Mouse (Mus musculus) hindbrain, postnatal 0 days (tissue): Measurements from ENCODE around the gene Nrarp. TPM values are rescaled to one million over a fixed set of nuclear protein-coding genes. Genes with fewer than 3 reads are reported as not detected.

ENCODE experiments used
- ATAC-seq: fragments of 200-750 bp; cut with Nextera tagmentation; 2 replicates; pipeline ENCODE4 v1.8.0; 2017; ENCODE audit warnings: mild to moderate bottlenecking, moderate TSS enrichment, moderate library complexity
- DNase-seq: peaks from one replicate; pipeline ENCODE4 v3.0.0-alpha.2; 2015; ENCODE audit warnings: low spot score
- H3K27ac ChIP-seq: fragments of 300-500 bp; sonication (generic); 2 replicates; pipeline ENCODE4 v1.5.1; 2014; ENCODE audit warnings: mild to moderate bottlenecking
- H3K27me3 ChIP-seq: fragments of 300-500 bp; sonication (generic); 2 replicates; pipeline ENCODE4 v1.6.1; 2014; ENCODE audit warnings: low read length, mixed read lengths; ENCODE audit not compliant: insufficient read depth
- H3K36me3 ChIP-seq: fragments of 300-500 bp; sonication (generic); 2 replicates; pipeline ENCODE4 v1.6.1; 2014; ENCODE audit warnings: low read length, mixed read lengths; ENCODE audit not compliant: insufficient read depth
- H3K4me1 ChIP-seq: fragments of 300-500 bp; sonication (generic); 2 replicates; pipeline ENCODE4 v1.6.1; 2014; ENCODE audit warnings: antibody characterized with exemption, low read length, mixed read lengths; ENCODE audit not compliant: insufficient read depth
- H3K4me2 ChIP-seq: fragments of 300-500 bp; sonication (generic); 2 replicates; pipeline ENCODE4 v1.6.1; 2014; ENCODE audit warnings: low read depth, mild to moderate bottlenecking, low read length, moderate library complexity, mixed read lengths
- H3K4me3 ChIP-seq: fragments of 300-500 bp; sonication (generic); 2 replicates; pipeline ENCODE4 v1.5.1; 2014; ENCODE audit warnings: low read length
- H3K9ac ChIP-seq: fragments of 300-500 bp; sonication (generic); replicated peaks from 2 replicates; pipeline ENCODE4 v1.6.1; 2014; ENCODE audit warnings: mild to moderate bottlenecking, low read length, moderate library complexity, mixed read lengths
- H3K9me3 ChIP-seq: fragments of 300-500 bp; sonication (generic); 2 replicates; pipeline ENCODE4 v1.6.1; 2016; ENCODE audit warnings: low read length, mixed read lengths
- CTCF ChIP-seq: IDR thresholded peaks from 2 replicates; pipeline ENCODE4 v1.5.1; 2016; ENCODE audit warnings: antibody characterized with exemption, control low read depth, low read depth
- WGBS: fragments of 180-500 bp; shearing (Covaris S2); extraction: QIAGEN DNeasy Blood & Tissue Kit; methylation state at CpG from one replicate; pipeline ENCODE4 v1.1.7; 2014; 5-methylcytosine and 5-hydroxymethylcytosine counted together
- polyA plus RNA-seq: library from polyadenylated mRNA; unstranded; fragments of >200 nt; fragmentation: Nextera tagmentation; extraction: Ambion mirVana; gene quantifications from 2 replicates; pipeline ENCODE4 v1.2.1, GENCODE M21; 2015
- total RNA-seq: library from RNA; depleted of rRNA; stranded (reverse); fragments of >200 nt; gene quantifications from 2 replicates; pipeline ENCODE4 v1.2.3, GENCODE M21; 2014

The Nrarp gene
- total and polyA plus RNA-seq, 2 experiments from 2014 or later: 14.2 to 50.8 TPM

DNA sequence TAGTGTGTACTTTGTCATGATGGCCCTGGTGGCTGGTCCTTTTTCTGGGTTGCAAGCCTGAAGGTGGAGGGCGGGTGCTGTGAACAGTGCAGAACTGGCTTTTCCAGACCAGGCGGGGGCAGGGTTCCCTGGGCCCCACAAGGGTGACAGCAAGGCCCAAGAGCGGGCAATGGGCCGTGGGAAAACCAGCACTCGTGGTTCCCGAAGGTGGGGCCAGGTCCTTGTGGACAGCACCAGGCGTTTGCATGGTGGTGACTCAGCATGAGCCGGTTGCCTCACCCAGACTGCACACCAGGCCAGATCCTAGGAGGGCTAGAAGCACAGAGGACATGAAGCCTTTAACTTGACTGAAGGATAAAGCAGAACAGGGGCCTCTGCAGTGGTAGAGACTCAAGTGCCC lies 7.9 kb upstream of the Nrarp start:
- DNase-seq (no peak), ATAC-seq (no peak)
- Histone ChIP-seq H3K4me3 (no peak overlapping the region), H3K9me3 (no peaks in the 10 kb centered on the region), H3K4me2 (no peak overlapping the region), H3K27ac (no peak overlapping the region), H3K27me3 (no peaks in the 10 kb centered on the region), H3K4me1 (peaks cover 18% of the 10 kb centered on the region), H3K36me3 (no peaks in the 10 kb centered on the region), H3K9ac (no peak overlapping the region)
- 73% methylated on average over 8 of the region's 8 CpGs for WGBS
- TF ChIP-seq CTCF: no peak

DNA sequence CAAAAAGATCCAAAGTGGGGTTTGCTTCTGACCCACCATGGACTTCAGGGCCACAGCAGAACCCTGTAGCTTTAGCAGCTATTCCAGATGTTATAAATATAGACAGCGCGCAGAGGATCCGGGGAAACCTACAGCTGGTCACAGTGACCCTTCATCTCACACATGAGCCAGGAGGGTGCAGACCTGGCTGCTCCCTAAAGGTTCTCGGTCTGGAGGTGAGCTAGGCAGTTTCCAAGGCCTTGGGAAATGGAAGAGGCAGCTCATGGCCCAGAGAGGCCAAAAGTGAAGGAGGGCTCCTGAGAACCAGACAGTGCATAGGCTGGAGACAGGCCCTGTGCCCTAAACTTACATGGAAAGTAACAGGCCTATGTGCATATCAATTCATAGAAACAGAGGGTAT lies 6.7 kb upstream of the Nrarp start:
- H3K9ac ChIP-seq: no peak overlapping the region
- no peak overlapping the region for H3K4me3 ChIP-seq
- peaks cover 20% of the 10 kb centered on the region for H3K4me1 ChIP-seq
- TF ChIP-seq CTCF: no peak
- 95% methylated on average over 4 of the region's 4 CpGs for WGBS
- no peaks in the 10 kb centered on the region for H3K27me3 ChIP-seq
- no peak overlapping the region for H3K4me2 ChIP-seq
- no peaks in the 10 kb centered on the region for H3K9me3 ChIP-seq
- no peak overlapping the region for H3K27ac ChIP-seq
- DNase-seq (no peak), ATAC-seq (no peak)
- no peaks in the 10 kb centered on the region for H3K36me3 ChIP-seq

DNA sequence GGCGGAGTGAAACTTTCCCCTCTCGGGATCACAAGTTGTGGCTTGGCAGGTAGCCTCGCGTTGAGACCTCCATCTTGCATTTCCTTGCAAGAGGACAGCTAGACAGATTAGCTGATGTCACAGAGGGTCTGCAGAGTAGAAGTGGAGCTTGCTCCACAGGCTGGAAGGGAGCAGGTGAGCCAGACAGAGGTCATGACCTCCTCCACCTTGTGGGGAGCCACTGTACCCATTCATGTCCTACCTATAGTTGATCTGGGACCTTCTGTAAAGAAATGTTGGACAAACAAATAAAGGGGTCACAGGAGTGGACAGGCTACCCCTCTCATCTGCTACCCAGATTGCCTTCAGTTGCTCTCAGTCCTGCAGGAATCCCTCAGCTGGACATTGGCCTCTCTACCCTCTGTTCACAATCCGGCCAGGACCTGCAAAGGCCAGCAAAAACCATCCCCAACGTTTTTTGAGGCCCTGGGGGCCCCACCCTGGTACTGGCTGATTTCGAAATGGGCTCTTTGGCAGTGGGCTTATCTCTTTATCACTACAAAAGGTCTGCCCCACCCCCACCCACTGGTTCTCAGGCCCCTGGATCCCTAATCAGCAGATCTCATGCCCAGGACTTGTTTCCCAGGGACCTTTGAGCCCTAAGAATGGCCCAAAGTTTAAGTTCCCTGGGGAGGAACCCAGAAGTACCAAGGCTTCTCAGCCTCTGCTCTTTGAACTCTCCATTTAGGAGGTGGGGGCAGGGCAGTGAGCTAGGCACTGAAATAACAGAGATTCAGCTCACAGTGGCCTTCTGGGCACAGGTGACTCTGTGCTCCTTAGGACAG lies 5.5 kb upstream of the Nrarp start:
- WGBS: 66% methylated on average over 7 of the region's 7 CpGs
- Histone ChIP-seq H3K36me3 (no peaks in the 10 kb centered on the region), H3K9me3 (no peaks in the 10 kb centered on the region), H3K9ac (no peak overlapping the region), H3K4me2 (no peak overlapping the region), H3K4me1 (peaks cover 16% of the 10 kb centered on the region), H3K27ac (no peak overlapping the region), H3K4me3 (no peak overlapping the region), H3K27me3 (no peaks in the 10 kb centered on the region)
- ATAC-seq (no peak), DNase-seq (no peak)
- no peak for TF ChIP-seq CTCF

DNA sequence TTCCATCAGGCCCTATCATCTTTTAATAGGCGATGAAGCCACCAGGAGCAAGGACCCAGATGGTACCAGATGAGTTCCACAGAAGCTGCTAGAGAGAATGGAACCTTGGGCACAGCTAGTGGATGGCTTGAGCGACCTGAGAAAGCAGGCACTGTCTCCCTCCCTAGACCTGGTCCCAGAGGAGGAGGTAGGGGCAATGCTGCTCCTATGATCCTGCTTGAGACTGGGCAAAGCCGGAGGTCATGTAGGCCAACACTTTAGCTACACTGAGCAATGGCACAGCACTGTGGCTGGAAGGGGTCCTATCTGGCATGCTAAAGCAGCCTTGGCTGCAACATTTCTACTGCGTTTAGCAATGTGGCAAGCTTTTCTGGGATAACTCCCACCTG lies 4.9 kb upstream of the Nrarp start:
- Histone ChIP-seq H3K36me3 (no peaks in the 10 kb centered on the region), H3K4me3 (no peak overlapping the region), H3K4me2 (no peak overlapping the region), H3K27me3 (no peaks in the 10 kb centered on the region), H3K4me1 (peaks cover 16% of the 10 kb centered on the region), H3K9me3 (no peaks in the 10 kb centered on the region), H3K9ac (no peak overlapping the region), H3K27ac (no peak overlapping the region)
- DNase-seq (no peak), ATAC-seq (no peak)
- no peak for TF ChIP-seq CTCF
- 86% methylated on average over 4 of the region's 4 CpGs for WGBS

GRCm38 (mm10) chr2:25176573-25176972 lies 4.0 kb upstream of the Nrarp start:
- no peak for ATAC-seq
- Histone ChIP-seq H3K9me3 (no peaks in the 10 kb centered on the region), H3K4me2 (no peak overlapping the region), H3K9ac (no peak overlapping the region), H3K27me3 (no peaks in the 10 kb centered on the region), H3K4me1 (peaks cover 16% of the 10 kb centered on the region), H3K36me3 (no peaks in the 10 kb centered on the region), H3K27ac (peak overlapping the region; percentile 81; the same call in 1 of the 2 replicates), H3K4me3 (no peak overlapping the region)
- WGBS: 71% methylated on average over 6 of the region's 6 CpGs
- TF ChIP-seq CTCF: no peak
- no peak for DNase-seq

DNA sequence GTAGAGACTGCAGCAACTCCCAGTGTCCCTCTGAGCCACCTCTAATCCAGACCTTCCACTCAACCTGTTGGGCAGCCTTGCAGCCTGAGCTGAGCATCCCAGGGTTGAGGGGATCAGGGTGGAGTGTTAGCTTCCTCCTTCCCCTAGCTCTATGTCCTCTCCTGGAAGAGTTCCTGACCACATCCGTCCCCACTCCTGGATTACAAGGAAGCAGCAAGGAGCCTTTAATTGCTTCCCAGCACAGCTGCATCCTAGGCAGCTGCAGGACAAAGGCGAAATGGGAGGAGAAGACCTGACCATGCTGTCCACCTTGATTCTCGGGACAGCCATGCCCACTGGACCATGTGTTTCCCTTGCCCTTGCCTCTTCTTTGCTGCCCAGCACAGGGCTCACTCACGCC lies 3.5 kb upstream of the Nrarp start:
- no peaks in the 10 kb centered on the region for H3K9me3 ChIP-seq
- peaks cover 16% of the 10 kb centered on the region for H3K4me1 ChIP-seq
- no peaks in the 10 kb centered on the region for H3K36me3 ChIP-seq
- no peaks in the 10 kb centered on the region for H3K27me3 ChIP-seq
- no peak for TF ChIP-seq CTCF
- H3K4me2 ChIP-seq: peak overlapping the region; percentile 28; the same call in 1 of the 2 replicates
- peak overlapping the region; percentile 81 for H3K27ac ChIP-seq
- 33% methylated on average over 4 of the region's 4 CpGs for WGBS
- 0 out of 2 replicates have a peak overlapping the region, but pooled peaks have one; percentile 1 for H3K9ac ChIP-seq
- ATAC-seq: no peak
- no peak overlapping the region for H3K4me3 ChIP-seq
- no peak for DNase-seq

DNA sequence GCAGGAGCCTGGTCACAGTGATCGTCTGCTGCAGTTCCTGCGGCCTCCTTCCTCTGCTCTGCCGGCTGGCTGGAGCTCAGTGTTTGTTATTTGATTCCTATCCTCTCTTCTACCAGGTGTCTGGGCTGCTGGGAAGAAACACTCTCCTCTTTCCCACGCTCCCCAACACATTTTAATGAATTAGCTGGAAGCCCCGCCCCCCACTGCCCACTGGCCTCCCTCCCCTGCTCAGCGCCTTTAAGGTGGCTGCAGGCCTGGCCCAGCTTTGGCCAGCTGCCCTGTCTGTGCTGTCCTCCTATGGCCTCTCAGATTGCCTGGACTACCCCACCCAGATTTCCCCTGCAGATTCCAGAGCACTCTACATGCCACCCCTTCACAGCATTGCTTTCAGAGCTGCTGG lies 2.9 kb upstream of the Nrarp start:
- Histone ChIP-seq H3K4me1 (peaks cover 16% of the 10 kb centered on the region), H3K9me3 (no peaks in the 10 kb centered on the region), H3K27me3 (no peaks in the 10 kb centered on the region), H3K27ac (peak overlapping the region; percentile 81), H3K36me3 (no peaks in the 10 kb centered on the region), H3K4me2 (peak overlapping the region; percentile 28; the same call in 1 of the 2 replicates), H3K4me3 (no peak overlapping the region), H3K9ac (peak overlapping the region; percentile 35; the same call in 1 of the 2 replicates)
- DNase-seq: peak; percentile 78
- TF ChIP-seq CTCF: no peak
- ATAC-seq: peak; percentile 44
- 10% methylated on average over 6 of the region's 6 CpGs for WGBS
